Mouse (Mus musculus) hindbrain, embryonic 16.5 days (tissue): Measurements from ENCODE around the gene Rb1. TPM values are rescaled to one million over a fixed set of nuclear protein-coding genes. Genes with fewer than 3 reads are reported as not detected.

ENCODE experiments used
- ATAC-seq: fragments of 200-750 bp; cut with Nextera tagmentation; 2 replicates; pipeline ENCODE4 v1.8.0; 2017; ENCODE audit warnings: moderate TSS enrichment, moderate library complexity
- H3K27ac ChIP-seq: fragments of 300-500 bp; sonication (generic); 2 replicates; pipeline ENCODE4 v1.5.1; 2014; ENCODE audit warnings: low read depth, mild to moderate bottlenecking, control low read depth, low read length, moderate library complexity
- H3K27me3 ChIP-seq: fragments of 300-500 bp; sonication (generic); replicated peaks from 2 replicates; pipeline ENCODE4 v1.6.1; 2014; ENCODE audit warnings: low read length; ENCODE audit not compliant: control insufficient read depth, insufficient read depth
- H3K36me3 ChIP-seq: fragments of 300-500 bp; sonication (generic); 2 replicates; pipeline ENCODE4 v1.6.1; 2014; ENCODE audit warnings: mild to moderate bottlenecking, low read length, moderate library complexity, mixed read lengths; ENCODE audit not compliant: control insufficient read depth, insufficient read depth
- H3K4me1 ChIP-seq: fragments of 300-500 bp; sonication (generic); 2 replicates; pipeline ENCODE4 v1.6.1; 2014; ENCODE audit warnings: low read depth, low read length; ENCODE audit not compliant: control insufficient read depth, insufficient read depth
- H3K4me2 ChIP-seq: fragments of 300-500 bp; sonication (generic); 2 replicates; pipeline ENCODE4 v1.6.1; 2014; ENCODE audit warnings: mild to moderate bottlenecking, low read length, control low read depth, moderate library complexity
- H3K4me3 ChIP-seq: fragments of 300-500 bp; sonication (generic); 2 replicates; pipeline ENCODE4 v1.5.1; 2014; ENCODE audit warnings: mild to moderate bottlenecking, low read length, control low read depth, moderate library complexity
- H3K9ac ChIP-seq: fragments of 300-500 bp; sonication (generic); 2 replicates; pipeline ENCODE4 v1.6.1; 2014; ENCODE audit warnings: low read depth, mild to moderate bottlenecking, control low read depth, low read length, moderate library complexity
- H3K9me3 ChIP-seq: fragments of 300-500 bp; sonication (generic); 2 replicates; pipeline ENCODE4 v1.6.1; 2014; ENCODE audit warnings: mild to moderate bottlenecking, low read length, moderate library complexity; ENCODE audit not compliant: control insufficient read depth
- WGBS: fragments of 180-500 bp; shearing (Covaris S2); extraction: QIAGEN DNeasy Blood & Tissue Kit; methylation state at CpG from one replicate; pipeline ENCODE4 v1.1.7; 2014; 5-methylcytosine and 5-hydroxymethylcytosine counted together
- polyA plus RNA-seq: library from polyadenylated mRNA; unstranded; fragments of >200 nt; fragmentation: Nextera tagmentation; extraction: Ambion mirVana; gene quantifications from 2 replicates; pipeline ENCODE4 v1.2.1, GENCODE M21; 2015

Rb1 gene
- polyA plus RNA-seq, 1 experiment from 2014 or later = 20.4 TPM

GRCm38 (mm10) chr14:73258181-73258580 lies 67.4 kb downstream of the Rb1 start:
- Histone ChIP-seq H3K4me3 (no peak overlapping the region), H3K27ac (no peak overlapping the region), H3K36me3 (no peaks in the 10 kb centered on the region), H3K4me1 (no peaks in the 10 kb centered on the region), H3K4me2 (no peak overlapping the region), H3K27me3 (no peaks in the 10 kb centered on the region), H3K9ac (no peak overlapping the region), H3K9me3 (no peaks in the 10 kb centered on the region)
- ATAC-seq = no peak
- 76% methylated on average over 4 of the region's 4 CpGs for WGBS

- no peaks in the 10 kb centered on the region for H3K36me3 ChIP-seq
- no peak overlapping the region for H3K9ac ChIP-seq
- WGBS = 71% methylated on average over 7 of the region's 7 CpGs
- H3K4me1 ChIP-seq = no peaks in the 10 kb centered on the region; the same call in 1 of the 2 replicates
- H3K27me3 ChIP-seq = no peaks in the 10 kb centered on the region
- ATAC-seq = no peak
- H3K4me3 ChIP-seq = no peak overlapping the region
- H3K4me2 ChIP-seq = no peak overlapping the region
- no peaks in the 10 kb centered on the region for H3K9me3 ChIP-seq
- H3K27ac ChIP-seq = no peak overlapping the region
These were observed 68.3 kb downstream of the Rb1 start for GRCm38 (mm10) chr14:73257348-73257747.

GRCm38 (mm10) chr14:73255426-73255970 lies 70.1 kb downstream of the Rb1 start:
- ATAC-seq = no peak
- H3K9me3 ChIP-seq = no peaks in the 10 kb centered on the region
- no peaks in the 10 kb centered on the region; the same call in 1 of the 2 replicates for H3K4me1 ChIP-seq
- H3K4me2 ChIP-seq = no peak overlapping the region
- H3K4me3 ChIP-seq = no peak overlapping the region
- 56% methylated on average over 3 of the region's 3 CpGs for WGBS
- H3K27me3 ChIP-seq = no peaks in the 10 kb centered on the region
- no peaks in the 10 kb centered on the region for H3K36me3 ChIP-seq
- H3K9ac ChIP-seq = no peak overlapping the region; the same call in 1 of the 2 replicates
- no peak overlapping the region for H3K27ac ChIP-seq

- 53% methylated on average over 4 of the region's 4 CpGs for WGBS
- Histone ChIP-seq H3K4me3 (no peak overlapping the region), H3K36me3 (no peaks in the 10 kb centered on the region), H3K9me3 (no peaks in the 10 kb centered on the region), H3K4me2 (no peak overlapping the region), H3K4me1 (no peaks in the 10 kb centered on the region; the same call in 1 of the 2 replicates), H3K27me3 (no peaks in the 10 kb centered on the region), H3K27ac (no peak overlapping the region), H3K9ac (no peak overlapping the region)
- no peak for ATAC-seq
These were observed 71.2 kb downstream of the Rb1 start for GRCm38 (mm10) chr14:73254412-73254811.

GRCm38 (mm10) chr14:73253453-73254251 lies 72.0 kb downstream of the Rb1 start:
- no peak overlapping the region for H3K4me3 ChIP-seq
- no peak overlapping the region for H3K4me2 ChIP-seq
- H3K9ac ChIP-seq = no peak overlapping the region
- 40% methylated on average over 6 of the region's 6 CpGs for WGBS
- H3K9me3 ChIP-seq = no peaks in the 10 kb centered on the region
- H3K4me1 ChIP-seq = no peaks in the 10 kb centered on the region; the same call in 1 of the 2 replicates
- H3K27ac ChIP-seq = no peak overlapping the region
- ATAC-seq = no peak
- no peaks in the 10 kb centered on the region for H3K36me3 ChIP-seq
- no peaks in the 10 kb centered on the region for H3K27me3 ChIP-seq

- Histone ChIP-seq H3K4me3 (no peak overlapping the region), H3K4me1 (no peaks in the 10 kb centered on the region; the same call in 1 of the 2 replicates), H3K9me3 (no peaks in the 10 kb centered on the region), H3K9ac (no peak overlapping the region), H3K27me3 (no peaks in the 10 kb centered on the region), H3K27ac (no peak overlapping the region), H3K4me2 (no peak overlapping the region), H3K36me3 (no peaks in the 10 kb centered on the region)
- WGBS = 42% methylated on average over 2 of the region's 2 CpGs
- ATAC-seq = no peak
These were observed 73.3 kb downstream of the Rb1 start for GRCm38 (mm10) chr14:73252276-73252675.

- 96% methylated on average over 2 of the region's 2 CpGs for WGBS
- Histone ChIP-seq H3K36me3 (no peaks in the 10 kb centered on the region), H3K4me3 (no peak overlapping the region), H3K9ac (no peak overlapping the region), H3K9me3 (no peaks in the 10 kb centered on the region), H3K4me2 (no peak overlapping the region), H3K27me3 (no peaks in the 10 kb centered on the region), H3K4me1 (no peaks in the 10 kb centered on the region; the same call in 1 of the 2 replicates), H3K27ac (no peak overlapping the region)
- no peak for ATAC-seq
These were observed 75.6 kb downstream of the Rb1 start for GRCm38 (mm10) chr14:73250056-73250455.

- 95% methylated on average over 2 of the region's 2 CpGs for WGBS
- no peak for ATAC-seq
- H3K36me3 ChIP-seq = no peaks in the 10 kb centered on the region
- H3K27ac ChIP-seq = no peak overlapping the region
- no peak overlapping the region for H3K9ac ChIP-seq
- H3K27me3 ChIP-seq = no peaks in the 10 kb centered on the region
- no peak overlapping the region for H3K4me2 ChIP-seq
- H3K4me1 ChIP-seq = no peaks in the 10 kb centered on the region
- H3K9me3 ChIP-seq = no peaks in the 10 kb centered on the region
- H3K4me3 ChIP-seq = no peak overlapping the region
These were observed 81.5 kb downstream of the Rb1 start for GRCm38 (mm10) chr14:73244061-73244597.

GRCm38 (mm10) chr14:73239857-73240256 lies 85.8 kb downstream of the Rb1 start:
- Histone ChIP-seq H3K4me2 (no peak overlapping the region; the same call in 1 of the 2 replicates), H3K4me1 (peaks cover 3% of the 10 kb centered on the region), H3K27me3 (no peaks in the 10 kb centered on the region), H3K9me3 (no peaks in the 10 kb centered on the region), H3K27ac (no peak overlapping the region), H3K9ac (no peak overlapping the region), H3K4me3 (no peak overlapping the region), H3K36me3 (no peaks in the 10 kb centered on the region)
- ATAC-seq = no peak
- 48% methylated on average over 3 of the region's 3 CpGs for WGBS
